Mouse (Mus musculus) gastrocnemius, postnatal 4 days (tissue): Measurements from ENCODE around the gene Rbfox2. TPM values are rescaled to one million over a fixed set of nuclear protein-coding genes. Genes with fewer than 3 reads are reported as not detected.

Source experiments
- DNase-seq, 2 experiments: peaks; one replicate each; pipeline ENCODE4 v3.0.0; 2021 to 2022; ENCODE audit warnings: low spot score in 2 of 2, mixed read lengths in 2 of 2
- total RNA-seq, 2 experiments: library from RNA; stranded (reverse); gene quantifications; 2 replicates each; pipeline ENCODE4 v1.2.3; 2021

Rbfox2 gene
- total RNA-seq, 2 experiments from 2014 or later = 289 to 339 TPM

DNA sequence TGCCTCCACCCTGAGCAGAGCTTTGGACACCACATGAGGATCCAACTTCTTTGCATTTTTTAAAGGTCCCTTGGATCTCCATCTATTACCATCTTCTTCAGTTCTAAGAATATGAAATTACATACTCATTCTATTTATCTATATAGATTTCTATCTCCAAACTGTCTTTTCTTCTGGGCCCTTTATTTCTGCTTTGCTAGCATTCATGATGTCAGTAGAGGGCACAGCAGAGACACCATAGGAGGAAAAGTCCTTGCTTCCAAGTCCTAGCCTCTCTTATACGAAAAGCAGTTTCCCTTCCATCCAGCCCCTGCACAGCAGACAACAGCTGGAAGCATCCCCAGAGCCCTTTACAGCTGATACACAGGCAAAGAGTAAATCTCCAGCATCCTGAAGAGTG lies 69.1 kb downstream of the Rbfox2 start:
- no peak for DNase-seq

DNA sequence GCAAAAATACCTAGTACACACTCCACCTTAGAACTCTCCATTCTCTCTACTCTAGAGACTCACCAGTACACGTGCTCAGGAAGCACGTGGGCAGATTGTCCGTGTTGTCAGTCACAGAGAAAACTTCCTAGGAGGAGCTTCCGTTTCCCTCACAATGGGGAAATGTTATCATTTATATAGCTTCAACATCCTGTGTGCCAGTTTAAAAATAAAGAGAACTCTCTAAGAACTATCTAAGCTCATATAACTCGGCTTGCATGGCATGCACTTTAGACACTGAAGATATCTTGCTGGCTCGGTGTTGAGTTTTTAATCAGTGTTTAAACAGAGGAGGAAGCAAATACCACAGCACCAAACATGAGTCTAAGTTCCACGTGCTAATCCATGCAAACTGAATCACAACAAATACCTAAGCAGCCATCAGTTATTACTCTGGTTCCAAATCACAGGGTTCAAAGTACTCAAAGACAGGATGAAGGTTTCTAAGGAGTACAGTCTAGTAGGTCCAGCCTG lies 70.7 kb downstream of the Rbfox2 start:
- DNase-seq = no peak

DNA sequence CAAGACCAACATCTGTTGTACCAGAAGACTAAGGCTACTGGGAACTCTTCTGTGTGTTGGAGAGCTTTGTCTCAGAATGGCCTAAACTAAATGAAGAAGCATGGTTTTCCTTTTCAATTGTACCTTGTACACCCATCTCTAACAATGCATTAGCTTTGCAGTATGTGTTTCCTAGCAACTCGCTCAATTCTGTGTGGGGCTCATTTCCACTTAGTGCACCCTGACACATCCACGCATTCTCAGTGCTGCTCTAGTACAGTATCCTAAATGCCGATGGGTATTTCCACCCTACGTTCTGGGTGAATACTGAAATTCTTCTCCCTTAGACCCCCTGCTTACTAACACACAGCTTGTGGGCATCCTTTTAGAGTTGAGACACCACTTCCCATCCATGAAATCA lies 71.3 kb downstream of the Rbfox2 start:
- no peak for DNase-seq

DNA sequence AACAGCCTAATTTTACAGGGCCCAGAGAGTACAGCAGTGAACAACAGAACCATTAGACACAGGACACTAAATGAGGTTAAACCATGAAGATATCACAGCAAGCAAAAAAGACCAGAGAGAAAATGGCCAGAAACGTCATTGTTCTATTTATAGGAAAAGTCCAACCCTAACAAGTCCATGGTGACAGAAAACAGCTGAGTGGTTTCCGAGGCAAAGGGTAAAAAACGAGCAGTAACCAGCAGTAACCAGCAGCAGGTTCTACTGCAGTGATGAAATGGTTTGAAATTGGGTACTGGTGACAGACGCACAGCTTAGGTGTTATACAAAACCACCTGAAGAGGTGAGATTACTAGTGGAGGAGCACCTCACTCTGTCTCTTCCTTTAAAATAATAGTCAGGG lies 72.5 kb downstream of the Rbfox2 start:
- DNase-seq = no peak

DNA sequence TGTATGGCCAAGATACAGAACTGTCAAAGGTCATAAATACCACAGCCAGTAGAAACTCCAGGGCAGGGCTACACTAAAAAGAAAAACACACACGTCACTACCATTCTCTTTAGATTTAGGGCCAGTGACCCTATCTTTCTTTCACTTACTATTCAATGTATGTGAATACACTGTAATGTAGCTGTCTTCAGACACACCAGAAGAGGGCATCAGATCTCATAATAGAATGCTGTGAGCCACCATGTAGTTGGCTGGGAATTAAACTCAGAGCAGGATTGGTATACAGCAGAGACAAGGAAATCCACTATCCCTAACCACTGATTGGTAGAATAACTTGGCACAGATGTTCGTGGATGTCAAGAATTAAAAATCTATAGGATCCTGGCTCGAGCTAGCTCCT lies 76.7 kb downstream of the Rbfox2 start:
- no peak for DNase-seq

DNA sequence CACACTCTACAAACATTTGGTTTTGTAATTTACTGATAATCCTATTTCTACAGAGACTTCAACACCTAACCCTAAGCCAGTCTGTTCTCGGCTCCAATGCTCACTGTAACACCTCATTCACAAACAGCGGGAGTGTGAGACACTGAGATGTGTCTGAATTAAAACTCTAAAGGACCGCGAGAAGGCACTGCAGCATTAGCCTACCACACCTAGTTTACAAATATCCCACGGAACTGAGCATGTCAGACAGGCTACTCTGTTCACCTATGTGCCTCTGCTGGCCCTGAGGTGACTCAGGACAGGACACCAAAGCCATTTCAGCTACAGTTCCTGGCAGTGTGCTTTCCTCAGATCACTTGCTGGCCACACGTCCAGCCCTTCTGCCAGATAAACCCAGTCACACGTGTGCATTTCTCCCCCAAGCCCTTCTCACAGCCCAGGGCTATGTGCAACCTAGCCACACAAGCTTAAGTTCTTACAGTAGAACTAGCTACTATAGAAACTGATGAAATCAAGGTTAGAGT lies 79.9 kb downstream of the Rbfox2 start:
- no peak for DNase-seq

DNA sequence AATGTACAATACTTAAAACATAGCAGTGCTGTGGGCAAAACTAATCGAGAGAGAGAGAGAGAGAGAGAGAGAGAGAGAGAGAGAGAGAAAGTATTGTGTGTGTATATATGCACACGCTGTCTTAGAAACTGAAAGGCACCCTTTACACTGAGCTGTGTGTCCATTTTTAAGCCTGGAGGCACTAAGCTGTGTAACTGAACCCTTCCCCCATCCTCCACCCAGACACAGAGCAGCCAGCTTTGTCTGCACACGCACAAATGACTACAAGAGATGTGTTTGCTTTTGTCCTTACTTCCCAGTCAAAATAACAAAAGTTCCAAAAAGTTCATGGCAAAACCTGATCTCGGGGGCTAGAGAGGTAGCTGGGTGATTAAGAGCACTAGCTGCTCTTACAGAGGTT lies 80.9 kb downstream of the Rbfox2 start:
- DNase-seq = no peak

DNA sequence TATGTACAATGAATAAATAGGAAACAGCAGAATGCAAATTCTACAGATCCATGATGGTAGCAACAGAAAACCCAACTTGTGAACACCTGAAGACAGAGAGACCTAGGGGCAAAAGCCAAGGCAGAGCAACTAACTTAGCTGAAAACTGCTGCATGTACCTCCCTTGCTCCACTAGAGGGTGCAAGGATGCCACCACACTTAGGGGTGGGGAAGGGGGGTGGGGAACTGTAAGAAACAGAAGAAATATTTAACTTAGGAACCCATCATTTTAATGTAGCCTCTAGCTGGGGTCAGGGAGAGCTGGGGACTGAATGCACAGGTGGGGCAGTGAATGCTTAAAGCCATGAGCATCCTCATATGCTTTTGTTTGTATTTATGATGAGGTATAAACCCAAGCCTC lies 81.5 kb downstream of the Rbfox2 start:
- DNase-seq = no peak

DNA sequence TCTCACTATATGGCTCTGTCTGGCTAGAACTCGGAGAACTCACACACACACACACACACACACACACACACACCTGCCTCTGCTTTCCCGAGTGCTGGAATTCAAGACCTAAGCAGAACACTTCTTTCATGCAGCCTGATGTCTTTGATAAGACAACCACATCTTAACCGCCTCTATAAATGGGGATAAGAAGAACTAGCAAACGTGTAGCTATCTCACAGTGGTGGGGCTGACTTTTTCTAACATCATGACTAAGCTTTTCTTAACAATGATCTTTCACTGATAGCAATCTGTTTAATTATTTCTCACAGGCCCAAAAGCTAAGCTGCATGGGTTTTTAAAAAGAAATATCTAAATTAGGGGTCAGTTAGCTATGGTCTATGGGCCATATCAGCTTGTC lies 86.0 kb downstream of the Rbfox2 start:
- DNase-seq = no peak

DNA sequence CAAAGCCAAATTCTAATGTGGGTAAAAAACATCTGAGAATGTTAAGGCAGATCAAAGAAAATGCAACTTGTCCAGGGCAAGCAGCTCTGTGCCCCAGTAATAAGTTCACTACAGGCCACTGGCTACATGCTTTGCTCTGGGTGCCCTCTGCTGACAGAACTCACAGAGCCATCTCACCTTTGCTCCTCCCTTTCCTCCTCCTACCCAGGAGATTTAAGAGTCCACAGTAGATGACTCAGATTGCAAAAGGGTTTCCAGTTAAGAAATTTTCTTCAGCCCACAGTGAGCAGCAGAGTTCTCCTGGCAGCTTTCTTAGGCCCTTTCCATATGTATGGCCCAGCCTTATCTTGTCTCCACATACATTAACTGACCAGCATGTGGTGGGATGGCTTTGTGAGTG lies 86.7 kb downstream of the Rbfox2 start:
- peak in 1 of 2 experiments; percentile 31 for DNase-seq

DNA sequence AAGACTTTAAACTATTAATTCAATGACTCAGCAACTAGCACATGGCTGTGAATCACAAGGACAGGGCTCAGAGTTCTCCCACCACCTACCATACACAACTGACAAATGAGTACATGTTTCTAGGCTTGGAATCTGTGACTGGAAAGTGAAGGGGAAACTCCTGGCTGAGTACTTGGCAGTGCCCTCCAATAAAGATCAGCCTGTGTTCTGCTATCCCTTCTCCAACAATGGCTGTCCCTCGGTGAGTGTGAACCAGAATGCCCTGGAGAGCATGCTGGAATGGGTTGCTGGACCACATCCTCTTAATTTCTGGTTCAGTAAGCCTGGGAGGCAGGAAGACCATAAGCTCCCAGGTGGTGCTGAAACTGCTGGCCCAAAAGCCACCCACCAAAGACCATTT lies 87.2 kb downstream of the Rbfox2 start:
- DNase-seq = no peak

DNA sequence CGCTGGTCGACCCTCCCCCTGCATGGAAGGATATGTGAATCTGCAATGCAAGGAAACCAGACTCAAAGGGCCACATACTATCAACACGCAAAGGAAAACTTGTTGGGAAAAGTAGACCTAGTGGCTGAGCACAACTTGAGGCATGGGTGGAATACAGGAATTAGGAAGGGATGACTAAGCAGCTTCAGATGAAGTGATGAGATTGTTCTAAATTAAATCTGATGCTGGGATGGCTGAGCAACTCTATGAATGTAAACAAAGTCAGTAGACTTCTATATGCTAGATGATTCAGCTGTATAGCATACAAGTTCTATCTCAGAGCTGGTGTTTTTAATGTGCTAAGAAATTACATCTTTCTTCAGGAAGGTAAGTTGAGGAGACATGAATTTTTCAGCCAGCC lies 88.8 kb downstream of the Rbfox2 start:
- no peak for DNase-seq

DNA sequence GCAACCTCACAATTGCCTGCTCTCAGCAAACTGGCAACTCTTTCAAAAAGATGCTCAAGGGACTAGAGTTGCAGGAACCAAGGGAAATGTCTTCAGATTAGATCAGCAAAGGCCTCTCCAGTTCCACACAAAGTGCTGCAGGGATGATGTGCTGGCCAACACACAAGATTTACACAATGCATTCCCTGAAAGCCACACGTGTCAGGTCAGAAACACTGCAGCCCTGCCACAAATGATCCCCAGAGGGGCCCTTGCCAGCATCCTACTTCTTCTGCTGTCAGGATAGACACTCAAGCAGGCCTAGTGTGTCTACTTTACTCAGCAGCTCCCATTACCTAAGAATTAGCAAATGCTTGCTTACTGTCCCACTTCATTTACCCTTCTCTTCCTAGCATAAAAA lies 89.3 kb downstream of the Rbfox2 start:
- no peak for DNase-seq

DNA sequence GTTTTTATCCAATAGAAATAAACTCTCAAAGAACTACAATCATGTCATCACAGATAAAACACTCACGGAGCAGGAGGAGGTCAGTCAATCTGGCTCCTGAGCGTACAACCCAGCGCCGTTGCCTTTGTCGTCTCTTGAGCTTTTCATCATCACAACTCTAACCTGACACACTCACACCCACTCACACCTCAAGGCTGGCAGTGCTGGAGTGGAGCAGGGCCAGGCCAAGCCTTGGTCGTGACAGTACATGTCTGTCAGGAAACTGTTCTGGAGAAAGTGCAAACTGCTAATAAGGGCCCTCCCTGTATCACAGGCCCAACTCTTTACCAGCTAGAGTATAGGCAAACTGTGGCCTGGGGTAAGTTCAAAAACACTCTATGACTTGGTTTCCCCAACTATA lies 90.1 kb downstream of the Rbfox2 start:
- DNase-seq = no peak

DNA sequence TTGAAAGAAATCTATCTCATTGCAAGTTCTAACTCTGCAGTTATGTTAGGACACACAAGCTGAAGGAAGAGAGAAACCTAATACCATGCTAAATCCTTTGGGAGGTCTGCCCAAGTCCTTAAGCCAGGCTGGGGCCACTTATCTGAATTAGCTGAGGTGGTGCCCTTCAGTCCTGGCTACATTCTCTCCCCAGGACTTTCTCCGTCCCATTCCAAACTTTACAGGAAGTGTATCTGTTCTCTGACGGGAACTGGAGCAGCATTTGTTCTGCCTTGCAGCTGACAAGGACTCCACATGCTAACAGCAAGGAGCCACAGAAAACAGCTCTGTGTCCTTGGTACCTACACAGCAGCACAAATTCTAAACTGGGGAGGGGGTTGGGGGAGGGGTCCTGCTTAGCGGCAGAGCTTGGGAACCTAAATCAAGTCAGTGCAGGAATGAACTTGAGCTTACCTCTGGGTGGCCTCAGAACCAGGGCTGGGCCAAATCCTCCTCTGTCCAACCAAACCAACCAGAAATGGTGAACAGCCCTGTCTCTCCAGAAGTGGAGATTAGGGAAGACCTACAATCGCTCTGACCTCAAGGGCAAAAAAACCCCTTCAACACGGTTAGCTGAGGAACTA lies 91.5 kb downstream of the Rbfox2 start:
- peak in 1 of 2 experiments; percentile 26 for DNase-seq

DNA sequence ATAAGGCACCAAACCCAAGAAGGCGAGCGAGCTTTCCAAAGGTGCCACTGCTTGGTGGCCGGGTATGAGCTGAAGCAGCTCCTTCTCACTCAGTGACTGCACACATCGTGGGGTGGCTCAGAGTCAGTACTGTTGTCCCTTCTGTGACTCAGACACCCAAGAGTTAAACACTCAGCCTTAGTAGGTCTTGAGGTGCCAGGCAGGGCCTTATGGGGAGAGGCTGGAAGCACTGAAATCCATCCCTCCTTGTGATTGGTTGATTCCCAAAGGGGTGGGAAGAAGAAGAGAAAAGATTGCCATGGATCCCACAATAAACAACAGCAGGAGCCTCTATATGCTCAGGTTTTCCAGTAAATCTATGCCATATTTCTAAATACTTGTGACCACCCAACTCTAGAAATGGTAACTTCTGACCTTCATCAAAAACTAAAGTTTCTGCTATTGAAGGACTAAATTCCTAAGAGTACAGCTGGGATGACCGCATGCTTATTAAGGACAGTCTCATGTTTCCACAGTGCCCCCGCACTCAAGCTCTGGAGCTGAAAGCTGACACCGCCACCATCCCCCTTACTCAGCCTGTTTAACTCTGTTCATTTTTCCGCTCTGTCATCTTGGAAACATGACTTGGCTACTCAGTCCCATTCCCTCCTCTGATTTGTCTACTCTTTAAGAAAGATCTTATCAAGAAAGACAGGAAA lies 92.2 kb downstream of the Rbfox2 start:
- peak; percentile 43 to 67 for DNase-seq

DNA sequence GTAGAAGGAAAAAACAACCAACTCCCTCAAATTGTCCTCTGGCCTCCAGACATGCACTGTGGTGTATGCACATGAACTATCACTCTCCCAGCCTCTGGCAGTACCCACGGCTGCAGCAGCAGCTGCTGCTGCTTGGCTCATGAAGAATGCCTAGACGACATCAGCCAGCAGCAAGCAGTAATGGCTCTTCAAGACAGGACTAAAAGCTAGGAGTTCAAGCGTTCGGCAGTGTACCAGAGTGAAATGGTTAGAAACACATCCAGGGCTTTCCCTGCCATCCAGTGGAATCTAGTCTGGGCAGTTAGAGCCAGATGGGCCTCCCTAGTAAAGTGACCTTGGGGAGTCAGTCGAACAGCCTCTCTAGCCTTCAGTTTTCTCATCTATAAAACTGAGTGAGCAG lies 93.0 kb downstream of the Rbfox2 start:
- peak in 1 of 2 experiments; percentile 31 for DNase-seq

DNA sequence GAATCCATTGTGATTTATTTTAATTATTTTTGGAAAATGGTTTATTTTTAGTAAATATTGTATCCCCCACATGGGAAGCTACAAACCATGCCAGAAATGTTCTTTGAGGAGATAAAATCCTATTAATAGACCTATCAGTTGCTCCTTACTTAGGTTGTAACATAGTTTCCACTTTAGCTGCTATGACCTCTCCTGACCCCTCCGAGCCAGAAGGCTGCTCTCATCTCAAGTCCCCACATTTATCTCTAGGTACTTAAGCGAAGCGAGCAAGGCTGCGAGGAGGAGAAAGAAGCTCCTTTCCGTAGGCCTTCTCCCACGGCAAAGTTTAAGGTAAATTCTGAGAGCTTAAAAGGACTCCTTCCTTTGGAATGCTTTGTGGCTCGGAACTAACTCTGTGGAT lies 94.0 kb downstream of the Rbfox2 start:
- no peak for DNase-seq

DNA sequence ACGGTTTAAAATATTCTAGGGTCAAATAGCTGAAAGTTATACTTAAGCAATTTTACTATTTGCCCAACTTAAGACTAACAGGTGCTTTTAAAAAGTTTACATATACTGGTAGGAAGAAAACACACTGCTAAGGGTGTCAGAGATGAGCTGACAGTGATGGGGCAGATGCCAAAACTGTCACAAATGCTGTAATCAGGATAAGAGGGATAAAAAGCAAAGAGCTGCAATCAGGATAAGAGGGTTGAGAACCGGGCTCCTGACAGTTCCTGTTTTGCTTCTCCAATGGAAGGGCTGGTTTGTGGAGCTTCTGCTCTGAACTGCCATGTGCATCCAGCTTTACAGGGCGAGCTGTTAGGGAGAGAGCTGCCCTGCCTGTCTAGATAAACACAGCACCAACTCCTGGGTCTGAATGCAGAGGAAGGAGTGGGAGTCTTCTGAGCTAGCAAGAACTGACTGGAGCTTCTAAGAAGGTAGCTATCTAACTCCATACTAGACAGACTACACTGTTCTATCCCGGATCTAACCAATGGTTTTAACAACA lies 94.5 kb downstream of the Rbfox2 start:
- no peak for DNase-seq

DNA sequence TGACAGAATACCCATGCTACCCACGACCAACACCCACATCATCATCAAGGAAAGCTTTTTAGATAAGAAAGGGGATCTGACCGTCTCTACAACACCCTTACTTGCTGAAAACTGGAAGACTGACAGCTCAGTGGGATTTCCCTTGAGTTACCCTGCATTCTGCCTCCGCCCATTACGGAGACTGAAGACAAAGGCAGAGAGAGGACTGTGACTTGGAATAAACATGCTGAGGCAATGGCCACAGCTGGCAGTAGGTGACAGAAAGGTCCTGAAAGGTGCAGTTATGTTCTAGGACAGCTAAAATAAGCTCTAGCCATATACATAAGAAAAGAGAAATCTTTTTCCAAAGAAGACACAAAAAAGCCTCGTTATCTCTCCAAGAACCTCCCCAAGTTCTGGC lies 99.8 kb downstream of the Rbfox2 start:
- DNase-seq = no peak

DNA sequence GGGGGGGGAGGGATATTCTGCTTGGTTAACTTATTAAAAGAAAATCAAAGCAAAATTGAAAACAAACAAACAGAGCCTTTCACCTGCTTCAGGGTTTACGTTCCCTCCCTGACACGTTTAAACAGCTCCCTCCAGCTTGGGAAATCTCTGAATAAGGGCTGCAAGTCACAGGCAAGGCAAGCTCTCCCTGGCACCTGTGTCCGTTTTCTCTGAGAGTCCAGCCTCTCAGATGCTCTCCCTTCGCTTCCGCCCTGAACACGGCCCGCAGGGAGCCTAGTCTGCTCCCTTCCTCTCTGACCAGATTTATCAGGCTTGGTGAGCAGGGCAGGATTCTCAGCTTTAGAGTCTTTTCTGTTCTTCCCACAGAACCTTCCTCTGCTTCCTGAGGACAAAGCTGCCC lies 101.9 kb downstream of the Rbfox2 start:
- no peak for DNase-seq

DNA sequence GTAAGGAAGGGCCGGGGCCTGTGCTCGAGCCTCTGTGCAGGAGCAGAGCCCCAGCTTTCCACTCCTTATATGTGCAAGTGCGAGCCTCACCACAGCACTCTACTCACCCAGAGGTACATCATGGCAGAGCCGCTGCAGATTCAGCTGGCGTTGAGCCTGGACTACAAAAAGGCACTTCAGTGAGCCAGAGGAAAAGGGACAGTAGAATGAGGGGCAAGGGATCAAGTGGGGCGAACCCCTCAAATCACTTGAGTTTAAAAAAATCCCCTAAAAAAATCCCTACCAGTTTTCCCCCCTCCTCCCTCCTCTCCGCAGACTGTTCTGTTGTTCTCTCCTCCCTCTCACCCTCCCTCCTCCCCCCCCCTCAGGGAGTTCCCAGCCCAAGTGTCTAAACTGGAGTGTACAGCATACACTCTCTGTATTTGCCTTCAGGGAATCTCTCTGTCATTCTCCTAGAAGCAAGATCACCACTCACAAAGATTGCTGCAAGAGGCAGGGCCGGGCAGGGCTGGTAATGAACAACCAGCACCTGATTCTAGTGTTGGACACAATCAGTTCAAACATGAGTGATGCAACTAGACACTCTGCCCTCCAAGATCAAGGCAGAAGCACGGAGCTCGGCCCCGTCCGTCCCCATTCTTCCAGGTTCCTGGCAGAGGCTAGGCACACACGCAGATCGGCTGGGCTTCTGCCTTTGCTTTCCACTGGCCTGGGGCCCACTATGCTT lies 103.4 kb downstream of the Rbfox2 start:
- peak; percentile 38 to 69 for DNase-seq
